Mouse (Mus musculus) layer of hippocampus, adult 6 months (tissue): ENCODE measurements around the gene Smo. TPM values are rescaled to one million over a fixed set of nuclear protein-coding genes. Genes with fewer than 3 reads are reported as not detected.

Experiments used
- long read RNA-seq, 2 experiments: library from polyadenylated mRNA; unstranded; transcript quantifications; one replicate each; pipeline ENCODE4 v2.0.0; 2019 to 2020
- polyA plus RNA-seq: library from polyadenylated mRNA; unstranded; fragments of <200 nt; fragmentation: Nextera tagmentation; gene quantifications from 2 replicates; pipeline ENCODE4 v1.2.3, GENCODE M21; 2021

The Smo gene
- 2.8 and 3.7 TPM in 2 replicates for polyA plus RNA-seq
- long read RNA-seq, experiment 1, transcript Smo-201 (12 exons, 3,779 nt) = major isoform, 6 of 14 reads
- long read RNA-seq, experiment 1, partial matches to known transcripts = 6 of 14 reads
- long read RNA-seq, experiment 1, other reads (novel, unspliced or antisense) = 2 of 14 reads
- long read RNA-seq, experiment 2, transcript Smo-201 (12 exons, 3,779 nt) = major isoform, 9 of 19 reads
- long read RNA-seq, experiment 2, partial matches to known transcripts = 5 of 19 reads
- long read RNA-seq, experiment 2, other reads (novel, unspliced or antisense) = 5 of 19 reads

DNA sequence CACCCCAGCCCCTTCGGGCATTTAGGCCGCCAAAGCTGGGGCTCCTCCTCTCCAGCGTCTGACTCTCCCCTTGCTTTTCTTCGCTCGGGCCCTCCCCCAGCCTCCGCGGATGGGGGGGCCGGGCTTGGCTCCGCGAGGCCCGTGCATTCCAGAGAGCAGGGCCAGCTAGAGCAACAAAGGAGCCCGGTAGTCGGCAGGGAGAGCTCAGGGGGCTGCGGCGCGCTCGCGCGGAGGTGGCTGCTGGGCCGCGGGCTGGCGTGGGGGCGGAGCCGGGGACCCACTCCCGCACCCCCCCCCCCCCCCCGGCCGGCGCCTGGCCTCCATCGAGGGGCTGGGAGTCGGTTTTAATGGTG, at the start of gene Smo:
Gene Smo (plus strand): TSS at position 168 of the 353 bp plus-strand sequence.

GRCm38 (mm10) chr6:29693953-29694352, 41.4 kb upstream of the Smo start, which contains the start of gene Tspan33:
Gene Tspan33, plus strand, starts transcription at chr6:29694222.

GRCm38 (mm10) chr6:29767813-29768660, 32.7 kb downstream of the Smo start, which contains the start of gene Ahcyl2:
Gene Ahcyl2, plus strand, starts transcription at chr6:29768011.

Other genes starting within 250 kb of the Smo start
- 0.40 and 0.84 TPM in 2 replicates for gene Kcp, start 227.6 kb upstream of the Smo start, polyA plus RNA-seq
- 2.7 TPM in 2 replicates for gene Irf5, start 208.9 kb upstream of the Smo start, polyA plus RNA-seq
- 31.7 and 32.8 TPM in 2 replicates for gene Tnpo3, start 125.6 kb upstream of the Smo start, polyA plus RNA-seq
- gene Tspan33, start 41.3 kb upstream of the Smo start, polyA plus RNA-seq = 2.0 and 3.6 TPM in 2 replicates
- 13.2 and 24.3 TPM in 2 replicates for gene Ahcyl2, start 32.5 kb downstream of the Smo start, polyA plus RNA-seq
- gene Strip2, start 181.5 kb downstream of the Smo start, polyA plus RNA-seq = 4.1 and 8.3 TPM in 2 replicates